Mouse (Mus musculus): ENCODE results near the gene Lingo1. TPM values are rescaled to one million over a fixed set of nuclear protein-coding genes. Genes with fewer than 3 reads are reported as not detected.

The Lingo1 gene
- total and polyA plus RNA-seq, 3 experiments = not detected

- Histone ChIP-seq H3K27ac (ENCODE audit: insufficient read depth, low read depth) (no peak overlapping the region), H3K4me2 (ENCODE audit: insufficient read depth, low read depth, poor library complexity, severe bottlenecking) (no peak overlapping the region), H3K79me2 (replicated peaks; ENCODE audit: control insufficient read depth, extremely low read depth, insufficient read depth, poor library complexity, severe bottlenecking) (no peaks in the 10 kb centered on the region), H3K4me1 (ENCODE audit: control insufficient read depth in 1 of 2, insufficient read depth in 2 of 2) (no peaks in the 10 kb centered on the region), H3K4me3 (replicated peaks in 1 of 3; ENCODE audit: low read depth in 2 of 3, low read length in 2 of 3, poor library complexity in 1 of 3) (no peak overlapping the region), H3K27me3 (replicated peaks) (peaks cover 73% of the 10 kb centered on the region), H3K9ac (ENCODE audit: insufficient read depth, low read depth) (no peak overlapping the region), H3K36me3 (replicated peaks in 1 of 2; ENCODE audit: control insufficient read depth in 1 of 2, insufficient read depth in 1 of 2, low read length in 1 of 2) (no peaks in the 10 kb centered on the region), H3K9me3 (replicated peaks; ENCODE audit: low read length) (peaks cover 5% of the 10 kb centered on the region)
- dilution Hi-C loops (cut with MboI; ENCODE audit: extremely low pct_ligation_motif_present, extremely low pct_unique_long_range_greater_than_20kb, low sequenced_read_pairs) = no loop called here
- DNase-seq (ENCODE audit: extremely low read depth) = peak; percentile 26
- TF ChIP-seq CTCF (conservative IDR thresholded peaks at IDR 0.05 in 1 of 2, IDR thresholded peaks at IDR 0.05 in 1 of 2; ENCODE audit: low read depth in 2 of 2, low read length in 2 of 2) (peak; percentile 59 to 73), CHD1 (IDR thresholded peaks at IDR 0.05; ENCODE audit: low read depth, low read length) (no peak)
- in situ Hi-C loops (cut with MboI; ENCODE audit: low pct_ligation_motif_present, low pct_unique_long_range_greater_than_20kb, low sequenced_read_pairs) = no loop called here
These were observed 157.9 kb downstream of the Lingo1 start for GRCm38 (mm10) chr9:56638226-56638905.

GRCm38 (mm10) chr9:56637403-56637857 is 158.8 kb downstream of the Lingo1 start:
- Histone ChIP-seq H3K27me3 (replicated peaks) (peaks cover 70% of the 10 kb centered on the region), H3K9me3 (replicated peaks; ENCODE audit: low read length) (peaks cover 5% of the 10 kb centered on the region), H3K4me1 (ENCODE audit: control insufficient read depth in 1 of 2, insufficient read depth in 2 of 2) (no peaks in the 10 kb centered on the region), H3K4me3 (replicated peaks in 1 of 3; ENCODE audit: low read depth in 2 of 3, low read length in 2 of 3, poor library complexity in 1 of 3) (no peak overlapping the region), H3K36me3 (replicated peaks in 1 of 2; ENCODE audit: control insufficient read depth in 1 of 2, insufficient read depth in 1 of 2, low read length in 1 of 2) (no peaks in the 10 kb centered on the region), H3K4me2 (ENCODE audit: insufficient read depth, low read depth, poor library complexity, severe bottlenecking) (no peak overlapping the region), H3K9ac (ENCODE audit: insufficient read depth, low read depth) (no peak overlapping the region), H3K79me2 (replicated peaks; ENCODE audit: control insufficient read depth, extremely low read depth, insufficient read depth, poor library complexity, severe bottlenecking) (no peaks in the 10 kb centered on the region), H3K27ac (ENCODE audit: insufficient read depth, low read depth) (no peak overlapping the region)
- TF ChIP-seq RAD21 (IDR thresholded peaks at IDR 0.05; ENCODE audit: low read depth, low read length) (no peak), NELFE (IDR thresholded peaks at IDR 0.05; ENCODE audit: low read depth, low read length) (no peak), SMC3 (IDR thresholded peaks at IDR 0.05; ENCODE audit: low read depth, low read length) (no peak), UBTF (IDR thresholded peaks at IDR 0.05; ENCODE audit: low read depth, low read length) (no peak), EP300 (IDR thresholded peaks at IDR 0.05; ENCODE audit: low read length) (no peak), RCOR1 (conservative IDR thresholded peaks at IDR 0.05; ENCODE audit: low read depth, low read length) (no peak), ZNF384 (IDR thresholded peaks at IDR 0.05; ENCODE audit: low read depth, low read length) (no peak), MYC (IDR thresholded peaks at IDR 0.05; ENCODE audit: low read depth, low read length) (no peak), ZKSCAN1 (IDR thresholded peaks at IDR 0.05; ENCODE audit: borderline replicate concordance, low read depth, low read length) (no peak), BHLHE40 (IDR thresholded peaks at IDR 0.05; ENCODE audit: low read depth, low read length) (no peak), TCF12 (IDR thresholded peaks at IDR 0.05; ENCODE audit: low read depth, low read length) (no peak), USF2 (conservative IDR thresholded peaks at IDR 0.05; ENCODE audit: low read depth, low read length) (no peak), CHD2 (IDR thresholded peaks at IDR 0.05; ENCODE audit: low read length) (no peak)
- dilution Hi-C loops (cut with MboI; ENCODE audit: extremely low pct_ligation_motif_present, extremely low pct_unique_long_range_greater_than_20kb, low sequenced_read_pairs) = no loop called here
- no peak for DNase-seq (ENCODE audit: extremely low read depth)
- in situ Hi-C loops (cut with MboI; ENCODE audit: low pct_ligation_motif_present, low pct_unique_long_range_greater_than_20kb, low sequenced_read_pairs) = no loop called here
